Mouse (Mus musculus) megakaryocyte, embryonic 14.5 days (primary cell): ENCODE data around the gene Dusp11. TPM values are rescaled to one million over a fixed set of nuclear protein-coding genes. Genes with fewer than 3 reads are reported as not detected.
A peak's percentile ranks its signal among the peaks of the same experiment; 100 is the strongest.
"Not testable (repeated sequence)": the region's sequence is repeated elsewhere in the genome, so short reads cannot be mapped to it uniquely, and the experiment has no call there.

Source experiments
- H3K27me3 ChIP-seq: replicated peaks from 2 replicates; pipeline ENCODE3; 2012; ENCODE audit warnings: inconsistent platforms
- H3K36me3 ChIP-seq: replicated peaks from 2 replicates; pipeline ENCODE3; 2012; ENCODE audit warnings: low read length, inconsistent platforms, mixed read lengths
- H3K4me1 ChIP-seq: 2 replicates; pipeline ENCODE4 v1.6.1; 2012; ENCODE audit warnings: inconsistent platforms
- H3K4me3 ChIP-seq: replicated peaks from 2 replicates; pipeline ENCODE3; 2012; ENCODE audit warnings: moderate library complexity, mild to moderate bottlenecking, inconsistent platforms
- H3K9me3 ChIP-seq: 2 replicates; pipeline ENCODE4 v1.6.1; 2012; ENCODE audit warnings: inconsistent platforms
- FLI1 ChIP-seq: IDR thresholded peaks from 2 replicates; pipeline ENCODE4 v1.6.1; 2012; ENCODE audit warnings: low read length, inconsistent platforms, mixed read lengths
- GATA1 ChIP-seq: IDR thresholded peaks from 3 replicates; pipeline ENCODE4 v1.6.1; 2012; ENCODE audit warnings: mixed read lengths, low read length, inconsistent platforms, borderline replicate concordance
- polyA plus RNA-seq: library from polyadenylated mRNA; stranded (reverse); fragments of >175 nt; gene quantifications from 2 replicates; pipeline ENCODE4 v1.2.3, GENCODE M21; 2012; ENCODE audit warnings: low replicate concordance; ENCODE audit not compliant: insufficient read depth

Dusp11 gene
- polyA plus RNA-seq, 1 experiment = 22.9 TPM

GRCm38 (mm10) chr6:85935646-85936045 is 25.8 kb downstream of the Dusp11 start:
- no peak for TF ChIP-seq GATA1
- Histone ChIP-seq H3K4me3 (no peak overlapping the region), H3K9me3 (no peaks in the 10 kb centered on the region), H3K4me1 (peaks cover 31% of the 10 kb centered on the region), H3K27me3 (no peaks in the 10 kb centered on the region), H3K36me3 (peaks cover 18% of the 10 kb centered on the region)

- H3K4me3 ChIP-seq = no peak overlapping the region
- peaks cover 31% of the 10 kb centered on the region for H3K4me1 ChIP-seq
- peaks cover 34% of the 10 kb centered on the region for H3K36me3 ChIP-seq
- H3K9me3 ChIP-seq = no peaks in the 10 kb centered on the region
- no peaks in the 10 kb centered on the region for H3K27me3 ChIP-seq
- TF ChIP-seq GATA1 (no peak), FLI1 (no peak)
Measured at GRCm38 (mm10) chr6:85934047-85934446, 27.4 kb downstream of the Dusp11 start.

- peaks cover 4% of the 10 kb centered on the region for H3K4me1 ChIP-seq
- no peaks in the 10 kb centered on the region for H3K9me3 ChIP-seq
- H3K27me3 ChIP-seq = no peaks in the 10 kb centered on the region
- no peak for TF ChIP-seq FLI1
- TF ChIP-seq GATA1 = no peak
- H3K36me3 ChIP-seq = peaks cover 81% of the 10 kb centered on the region
- no peak overlapping the region for H3K4me3 ChIP-seq
Measured at GRCm38 (mm10) chr6:85929312-85929711, 32.2 kb downstream of the Dusp11 start.

GRCm38 (mm10) chr6:85927476-85928464 is 33.7 kb downstream of the Dusp11 start:
- Histone ChIP-seq H3K4me1 (peaks cover 5% of the 10 kb centered on the region), H3K36me3 (peaks cover 90% of the 10 kb centered on the region), H3K4me3 (no peak overlapping the region), H3K27me3 (no peaks in the 10 kb centered on the region), H3K9me3 (no peaks in the 10 kb centered on the region)
- TF ChIP-seq GATA1 (no peak), FLI1 (no peak)

GRCm38 (mm10) chr6:85926709-85927108 is 34.8 kb downstream of the Dusp11 start:
- TF ChIP-seq GATA1 (no peak), FLI1 (no peak)
- Histone ChIP-seq H3K4me3 (no peak overlapping the region), H3K36me3 (peaks cover 90% of the 10 kb centered on the region)

GRCm38 (mm10) chr6:85923643-85924042 is 37.8 kb downstream of the Dusp11 start:
- no peaks in the 10 kb centered on the region for H3K27me3 ChIP-seq
- TF ChIP-seq GATA1 (no peak), FLI1 (no peak)
- H3K4me3 ChIP-seq = no peak overlapping the region
- no peaks in the 10 kb centered on the region for H3K9me3 ChIP-seq
- peaks cover 91% of the 10 kb centered on the region for H3K36me3 ChIP-seq
- peaks cover 5% of the 10 kb centered on the region for H3K4me1 ChIP-seq

More at GRCm38 (mm10) chr6:85926709-85927108, 34.8 kb downstream of the Dusp11 start:
- Histone ChIP-seq H3K4me1 (peaks cover 5% of the 10 kb centered on the region), H3K9me3 (no peaks in the 10 kb centered on the region), H3K27me3 (no peaks in the 10 kb centered on the region)

- Histone ChIP-seq H3K27me3 (no peaks in the 10 kb centered on the region), H3K36me3 (peaks cover 51% of the 10 kb centered on the region), H3K4me3 (no peak overlapping the region), H3K4me1 (peaks cover 21% of the 10 kb centered on the region), H3K9me3 (no peaks in the 10 kb centered on the region)
- no peak for TF ChIP-seq FLI1
- TF ChIP-seq GATA1 = no peak
Measured at GRCm38 (mm10) chr6:85919401-85919800, 42.1 kb downstream of the Dusp11 start.

GRCm38 (mm10) chr6:85918341-85918740 is 43.1 kb downstream of the Dusp11 start:
- H3K27me3 ChIP-seq, H3K9me3 ChIP-seq, H3K4me3 ChIP-seq: not testable (repeated sequence)
- peaks cover 42% of the 10 kb centered on the region for H3K36me3 ChIP-seq
- peaks cover 22% of the 10 kb centered on the region for H3K4me1 ChIP-seq

- Histone ChIP-seq H3K27me3 (no peaks in the 10 kb centered on the region), H3K9me3 (no peaks in the 10 kb centered on the region), H3K4me1 (peaks cover 24% of the 10 kb centered on the region), H3K4me3 (peak overlapping the region; percentile 94), H3K36me3 (peaks cover 27% of the 10 kb centered on the region)
- TF ChIP-seq FLI1 (no peak), GATA1 (no peak)
Measured at GRCm38 (mm10) chr6:85916596-85916995, 44.9 kb downstream of the Dusp11 start.

- TF ChIP-seq FLI1 = peak; percentile 71; the same call in 1 of the 2 replicates
- Histone ChIP-seq H3K36me3 (peaks cover 26% of the 10 kb centered on the region), H3K4me1 (peaks cover 24% of the 10 kb centered on the region), H3K4me3 (peak within 1 kb of the TSS; percentile 94)
- H3K9me3 ChIP-seq, H3K27me3 ChIP-seq: not testable (repeated sequence)
Measured at GRCm38 (mm10) chr6:85915539-85916513, 45.6 kb downstream of the Dusp11 start, which contains the start of gene Nat8f1. Nat8f1 (minus strand) TSS chr6:85915687.
